Mouse (Mus musculus) embryonic facial prominence, embryonic 13.5 days (tissue): ENCODE measurements at regions not wholly inside any gene's neighbourhood (a gene's known extent, or its start where the extent isn't known, plus 50 kb on each side); places are given as distances from the start of the nearest gene placed in this dataset.

Source experiments
- ATAC-seq: fragments of 200-750 bp; cut with Nextera tagmentation; 2 replicates; pipeline ENCODE4 v1.8.0; 2017; ENCODE audit warnings: low read depth; ENCODE audit not compliant: insufficient number of reproducible peaks, insufficient read depth, low FRiP score, low TSS enrichment
- H3K27ac ChIP-seq: fragments of 300-500 bp; sonication (generic); 2 replicates; pipeline ENCODE4 v1.5.1; 2015; ENCODE audit warnings: moderate library complexity, mild to moderate bottlenecking, inconsistent platforms
- H3K27me3 ChIP-seq: fragments of 300-500 bp; sonication (generic); 2 replicates; pipeline ENCODE4 v1.6.1; 2015; ENCODE audit warnings: mild to moderate bottlenecking, inconsistent platforms
- H3K36me3 ChIP-seq: fragments of 300-500 bp; sonication (generic); 2 replicates; pipeline ENCODE4 v1.6.1; 2015; ENCODE audit warnings: mild to moderate bottlenecking, inconsistent platforms
- H3K4me1 ChIP-seq: fragments of 300-500 bp; sonication (generic); 2 replicates; pipeline ENCODE4 v1.6.1; 2015; ENCODE audit warnings: inconsistent platforms
- H3K4me2 ChIP-seq: fragments of 300-500 bp; sonication (generic); 2 replicates; pipeline ENCODE4 v1.6.1; 2015; ENCODE audit warnings: moderate library complexity, mild to moderate bottlenecking, inconsistent platforms
- H3K4me3 ChIP-seq: fragments of 300-500 bp; sonication (generic); 2 replicates; pipeline ENCODE4 v1.5.1; 2015; ENCODE audit warnings: mild to moderate bottlenecking, inconsistent platforms
- H3K9ac ChIP-seq: fragments of 300-500 bp; sonication (generic); 2 replicates; pipeline ENCODE4 v1.6.1; 2015; ENCODE audit warnings: mild to moderate bottlenecking, inconsistent platforms
- H3K9me3 ChIP-seq: fragments of 300-500 bp; sonication (generic); 2 replicates; pipeline ENCODE4 v1.6.1; 2016; ENCODE audit warnings: inconsistent platforms
- WGBS: fragments of 180-500 bp; shearing (Covaris S2); methylation state at CpG from one replicate; pipeline ENCODE4 v1.1.7; 2015; ENCODE audit warnings: mixed read lengths; 5-methylcytosine and 5-hydroxymethylcytosine counted together

GRCm38 (mm10) chr2:78723423-78723822 is 144.5 kb upstream of the Ube2e3 start:
- no peaks in the 10 kb centered on the region for H3K4me1 ChIP-seq
- H3K4me3 ChIP-seq, result no peak overlapping the region
- H3K9ac ChIP-seq, result no peak overlapping the region
- H3K4me2 ChIP-seq, result no peak overlapping the region
- H3K27ac ChIP-seq, result no peak overlapping the region
- H3K9me3 ChIP-seq, result no peaks in the 10 kb centered on the region
- no peak for ATAC-seq
- H3K36me3 ChIP-seq, result no peaks in the 10 kb centered on the region
- no peaks in the 10 kb centered on the region for H3K27me3 ChIP-seq
- 99% methylated on average over 3 of the region's 3 CpGs for WGBS

- no peak overlapping the region for H3K4me2 ChIP-seq
- H3K27me3 ChIP-seq, result no peaks in the 10 kb centered on the region
- H3K27ac ChIP-seq, result no peak overlapping the region
- no peak for ATAC-seq
- H3K4me1 ChIP-seq, result no peaks in the 10 kb centered on the region
- WGBS, result 80% methylated on average over 6 of the region's 6 CpGs
- H3K9ac ChIP-seq, result no peak overlapping the region
- no peak overlapping the region for H3K4me3 ChIP-seq
- no peaks in the 10 kb centered on the region for H3K9me3 ChIP-seq
- no peaks in the 10 kb centered on the region for H3K36me3 ChIP-seq
Observed at GRCm38 (mm10) chr2:78722739-78723138, 145.2 kb upstream of the Ube2e3 start.

GRCm38 (mm10) chr2:78718550-78718949 is 149.4 kb upstream of the Ube2e3 start:
- Histone ChIP-seq H3K4me3 (no peak overlapping the region), H3K27me3 (no peaks in the 10 kb centered on the region), H3K4me2 (no peak overlapping the region), H3K9ac (no peak overlapping the region), H3K4me1 (no peaks in the 10 kb centered on the region), H3K36me3 (no peaks in the 10 kb centered on the region), H3K27ac (no peak overlapping the region), H3K9me3 (no peaks in the 10 kb centered on the region)
- WGBS, result 32% methylated on average over 1 of the region's 1 CpGs
- no peak for ATAC-seq

GRCm38 (mm10) chr2:78716157-78716798 is 151.6 kb upstream of the Ube2e3 start:
- 77% methylated on average over 7 of the region's 7 CpGs for WGBS
- Histone ChIP-seq H3K9me3 (no peaks in the 10 kb centered on the region), H3K9ac (no peak overlapping the region), H3K4me3 (no peak overlapping the region), H3K27me3 (no peaks in the 10 kb centered on the region), H3K27ac (no peak overlapping the region), H3K36me3 (no peaks in the 10 kb centered on the region), H3K4me1 (no peaks in the 10 kb centered on the region), H3K4me2 (no peak overlapping the region)
- no peak for ATAC-seq

GRCm38 (mm10) chr2:78694851-78695250 is 173.1 kb upstream of the Ube2e3 start:
- ATAC-seq, result no peak
- no peaks in the 10 kb centered on the region for H3K9me3 ChIP-seq
- H3K27ac ChIP-seq, result no peak overlapping the region
- no peak overlapping the region for H3K4me2 ChIP-seq
- no peak overlapping the region for H3K9ac ChIP-seq
- H3K27me3 ChIP-seq, result 0 out of 2 replicates have a peak, but pooled peaks cover 3% of the 10 kb centered on the region
- 13% methylated on average over 6 of the region's 6 CpGs for WGBS
- no peak overlapping the region for H3K4me3 ChIP-seq
- no peaks in the 10 kb centered on the region for H3K36me3 ChIP-seq
- H3K4me1 ChIP-seq, result no peaks in the 10 kb centered on the region

- no peaks in the 10 kb centered on the region for H3K9me3 ChIP-seq
- WGBS, result 49% methylated on average over 2 of the region's 2 CpGs
- no peak overlapping the region for H3K4me3 ChIP-seq
- H3K27me3 ChIP-seq, result peaks cover 4% of the 10 kb centered on the region; the same call in 1 of the 2 replicates
- no peak for ATAC-seq
- no peak overlapping the region for H3K9ac ChIP-seq
- H3K4me2 ChIP-seq, result no peak overlapping the region
- no peaks in the 10 kb centered on the region for H3K36me3 ChIP-seq
- no peak overlapping the region for H3K27ac ChIP-seq
- peaks cover 9% of the 10 kb centered on the region for H3K4me1 ChIP-seq
Observed at GRCm38 (mm10) chr2:78656668-78657067, 211.3 kb upstream of the Ube2e3 start.

DNA sequence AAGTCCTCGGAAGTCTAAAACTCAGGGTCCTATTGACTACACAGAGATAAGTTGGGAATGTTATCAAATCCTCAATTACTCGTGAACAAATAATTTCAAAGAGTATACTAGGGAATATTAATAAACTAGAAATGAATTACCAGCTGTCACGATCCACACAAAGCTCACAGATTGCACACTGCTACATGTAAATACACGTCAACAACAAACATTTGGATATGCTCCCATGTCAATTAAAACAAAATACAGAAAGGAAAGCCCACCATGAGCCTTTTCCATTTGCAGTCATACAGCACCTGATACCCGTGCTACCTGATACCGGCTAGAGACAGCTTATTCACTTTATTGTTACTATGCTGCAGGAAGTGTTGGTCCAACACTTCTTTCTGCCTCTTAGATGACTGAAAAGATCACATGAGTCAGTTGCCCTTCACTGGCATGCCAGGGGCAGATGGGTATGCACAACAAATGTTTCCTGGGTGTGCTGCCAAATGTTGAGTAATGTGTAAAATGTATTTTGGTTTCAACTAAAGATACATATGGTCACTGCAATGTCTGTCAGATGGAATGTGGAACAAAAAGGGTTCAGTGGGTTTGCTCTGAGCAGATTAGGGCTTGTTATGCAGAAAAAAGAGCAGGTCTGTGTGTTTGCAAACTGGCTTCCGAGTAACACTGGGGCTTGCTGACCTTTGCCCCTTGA is 212.6 kb upstream of the Ube2e3 start:
- Histone ChIP-seq H3K27ac (no peak overlapping the region), H3K36me3 (no peaks in the 10 kb centered on the region), H3K4me3 (no peak overlapping the region), H3K4me1 (peaks cover 9% of the 10 kb centered on the region), H3K4me2 (no peak overlapping the region), H3K9me3 (no peaks in the 10 kb centered on the region), H3K27me3 (peaks cover 4% of the 10 kb centered on the region; the same call in 1 of the 2 replicates), H3K9ac (no peak overlapping the region)
- ATAC-seq, result no peak
- WGBS, result 69% methylated on average over 7 of the region's 7 CpGs

GRCm38 (mm10) chr2:78651549-78651948 is 216.4 kb upstream of the Ube2e3 start:
- no peak overlapping the region for H3K4me3 ChIP-seq
- H3K27me3 ChIP-seq, result peaks cover 8% of the 10 kb centered on the region; the same call in 1 of the 2 replicates
- H3K9ac ChIP-seq, result no peak overlapping the region
- WGBS, result 35% methylated on average over 2 of the region's 2 CpGs
- no peaks in the 10 kb centered on the region for H3K36me3 ChIP-seq
- H3K4me2 ChIP-seq, result no peak overlapping the region
- H3K27ac ChIP-seq, result no peak overlapping the region
- ATAC-seq, result no peak
- H3K9me3 ChIP-seq, result no peaks in the 10 kb centered on the region
- H3K4me1 ChIP-seq, result peaks cover 5% of the 10 kb centered on the region

DNA sequence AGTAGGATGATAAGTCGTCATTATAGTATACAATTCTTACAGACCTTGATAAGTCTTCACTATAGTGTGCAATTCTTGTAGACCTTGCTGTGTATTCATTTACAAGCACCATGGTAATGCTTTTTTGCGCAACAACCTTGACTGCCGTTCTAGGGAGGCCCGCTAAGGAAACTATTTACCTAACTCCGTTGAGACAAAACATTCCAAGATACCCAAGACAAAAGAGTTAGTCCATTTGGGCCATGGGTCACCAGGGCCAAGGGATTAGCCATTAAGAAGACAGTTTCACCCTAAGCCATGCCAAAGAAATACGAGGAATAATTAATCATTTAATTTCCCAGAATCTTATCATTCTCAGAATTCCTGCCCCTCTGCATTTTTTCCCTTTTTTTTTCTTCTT is 227.6 kb upstream of the Ube2e3 start:
- Histone ChIP-seq H3K4me3 (no peak overlapping the region), H3K4me1 (no peaks in the 10 kb centered on the region), H3K36me3 (no peaks in the 10 kb centered on the region), H3K4me2 (no peak overlapping the region), H3K27me3 (no peaks in the 10 kb centered on the region), H3K27ac (no peak overlapping the region), H3K9ac (no peak overlapping the region), H3K9me3 (no peaks in the 10 kb centered on the region)
- WGBS, result 89% methylated on average over 6 of the region's 6 CpGs
- ATAC-seq, result no peak

- Histone ChIP-seq H3K36me3 (no peaks in the 10 kb centered on the region), H3K27me3 (no peaks in the 10 kb centered on the region), H3K9ac (no peak overlapping the region), H3K4me3 (no peak overlapping the region), H3K4me1 (no peaks in the 10 kb centered on the region), H3K4me2 (no peak overlapping the region), H3K27ac (no peak overlapping the region), H3K9me3 (no peaks in the 10 kb centered on the region)
- WGBS, result 76% methylated on average over 4 of the region's 4 CpGs
- ATAC-seq, result no peak
Observed at GRCm38 (mm10) chr2:78625264-78625663, 242.7 kb upstream of the Ube2e3 start.

- Histone ChIP-seq H3K27me3 (no peaks in the 10 kb centered on the region), H3K4me3 (no peak overlapping the region), H3K9ac (no peak overlapping the region), H3K4me2 (no peak overlapping the region), H3K36me3 (no peaks in the 10 kb centered on the region), H3K9me3 (no peaks in the 10 kb centered on the region), H3K27ac (no peak overlapping the region), H3K4me1 (no peaks in the 10 kb centered on the region)
- no peak for ATAC-seq
Observed at GRCm38 (mm10) chr2:78606388-78606787, 261.5 kb upstream of the Ube2e3 start.

- H3K4me2 ChIP-seq, result no peak overlapping the region
- WGBS, result 85% methylated on average over 2 of the region's 2 CpGs
- no peaks in the 10 kb centered on the region for H3K36me3 ChIP-seq
- H3K9me3 ChIP-seq, result no peaks in the 10 kb centered on the region
- H3K4me3 ChIP-seq, result no peak overlapping the region
- H3K27ac ChIP-seq, result no peak overlapping the region
- H3K27me3 ChIP-seq, result no peaks in the 10 kb centered on the region
- H3K9ac ChIP-seq, result no peak overlapping the region
- no peaks in the 10 kb centered on the region for H3K4me1 ChIP-seq
- no peak for ATAC-seq
Observed at GRCm38 (mm10) chr2:78600753-78601152, 267.2 kb upstream of the Ube2e3 start.
